Mouse (Mus musculus): ENCODE results near the gene Fam149a.

The Fam149a gene

GRCm38 (mm10) chr8:45381963-45382347, at the start of gene Fam149a:
Gene Fam149a (minus strand): TSS chr8:45382291.
- DNase-seq (ENCODE audit: extremely low spot score, low read depth, low spot score): no peak

DNA sequence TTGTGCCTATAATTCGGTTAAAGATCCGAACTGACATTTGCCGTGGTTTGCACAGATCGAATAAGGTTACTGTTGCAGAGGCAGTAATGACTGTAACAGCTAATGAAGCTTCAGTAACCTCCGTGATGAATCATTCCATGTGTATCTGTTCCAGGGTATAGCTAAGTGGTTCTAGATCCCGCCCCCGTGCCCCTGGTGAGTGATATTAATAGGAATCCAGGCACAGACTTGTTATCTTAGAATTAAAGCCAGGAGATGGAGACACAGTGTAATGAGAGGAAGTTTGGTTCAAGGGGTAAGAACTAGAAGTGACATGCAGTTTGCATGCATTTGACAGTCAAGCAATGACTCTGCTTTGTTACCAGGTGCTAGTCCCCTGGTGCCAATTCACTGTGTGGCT, 38.1 kb upstream of the Fam149a start:
- DNase-seq (ENCODE audit: extremely low spot score, low read depth, low spot score): no peak

GRCm38 (mm10) chr8:45414965-45415364, 32.9 kb upstream of the Fam149a start:
- DNase-seq (ENCODE audit: extremely low spot score, low read depth, low spot score): no peak

DNA sequence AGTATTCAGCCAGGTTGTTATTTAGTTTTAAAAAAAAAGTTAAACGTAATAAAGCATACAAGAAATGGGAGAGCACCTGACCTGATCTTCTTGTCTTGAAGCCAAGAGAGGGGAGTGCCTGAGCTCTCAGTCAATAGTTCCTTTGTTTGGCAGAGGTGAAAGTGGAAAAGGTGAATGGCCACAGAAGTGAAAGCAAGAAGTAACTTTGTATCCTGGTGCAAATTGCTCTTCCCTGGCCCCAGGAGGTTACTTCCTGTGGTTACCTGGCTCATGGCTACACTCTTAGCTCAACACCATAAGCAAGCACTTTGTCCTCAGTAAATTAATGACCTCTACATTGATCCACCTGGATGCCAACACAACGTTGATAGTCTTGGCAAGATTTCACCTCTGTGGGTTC, 28.8 kb upstream of the Fam149a start, which contains the start of gene Tlr3:
Gene Tlr3 (minus strand): TSS at position 199 of the 400 bp plus-strand sequence.
- DNase-seq (ENCODE audit: extremely low spot score, low read depth, low spot score): no peak

- DNase-seq (ENCODE audit: extremely low spot score, low read depth, low spot score): peak; percentile 22
Observed at GRCm38 (mm10) chr8:45410146-45410880, 28.2 kb upstream of the Fam149a start.

DNA sequence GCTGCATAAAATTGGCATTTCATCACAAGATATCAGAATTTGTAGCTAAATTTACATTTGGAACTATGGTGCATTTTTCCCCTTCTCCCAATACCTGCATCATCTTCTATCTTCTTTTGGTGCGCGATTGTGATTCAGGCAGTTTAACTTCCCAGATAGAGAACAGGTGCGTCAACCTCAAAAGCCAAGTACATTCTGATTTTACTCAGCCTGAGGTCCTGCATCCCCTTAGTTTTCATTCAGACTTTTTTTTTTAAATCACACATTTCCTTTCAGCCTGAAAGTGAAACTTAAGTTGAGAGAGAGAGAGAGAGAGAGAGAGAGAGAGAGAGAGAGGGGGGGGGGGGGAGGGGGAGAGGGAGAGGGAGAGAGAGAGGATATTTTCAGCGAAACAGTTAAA, 27.6 kb upstream of the Fam149a start:
- DNase-seq (ENCODE audit: extremely low spot score, low read depth, low spot score): no peak

- no peak for DNase-seq (ENCODE audit: extremely low spot score, low read depth, low spot score)
Observed at GRCm38 (mm10) chr8:45383250-45383649, 1.2 kb upstream of the Fam149a start.

GRCm38 (mm10) chr8:45381075-45381962, 772 bp downstream of the Fam149a start:
- DNase-seq (ENCODE audit: extremely low spot score, low read depth, low spot score): no peak

DNA sequence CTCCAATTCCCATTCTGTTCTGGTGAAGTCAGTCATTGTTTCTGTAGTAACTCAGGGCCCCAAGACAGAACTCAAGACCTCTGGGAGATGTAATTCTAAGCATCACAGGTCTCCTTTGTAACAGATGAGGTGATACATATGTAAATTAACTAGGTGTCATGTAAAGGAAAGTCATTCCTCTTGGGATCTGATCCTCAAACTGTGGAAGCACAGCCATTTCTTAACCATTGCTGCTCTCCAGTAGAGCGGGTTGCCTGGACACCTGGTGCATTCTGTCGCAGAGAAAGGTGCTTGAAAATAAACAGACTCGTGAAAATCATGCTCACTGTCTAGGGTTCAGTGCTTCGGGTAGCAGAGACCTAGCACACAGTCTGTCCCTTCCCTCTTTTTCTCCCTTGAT, 1.5 kb downstream of the Fam149a start:
- no peak for DNase-seq (ENCODE audit: extremely low spot score, low read depth, low spot score)

GRCm38 (mm10) chr8:45374071-45374470, 8.0 kb downstream of the Fam149a start:
- DNase-seq (ENCODE audit: extremely low spot score, low read depth, low spot score): no peak

DNA sequence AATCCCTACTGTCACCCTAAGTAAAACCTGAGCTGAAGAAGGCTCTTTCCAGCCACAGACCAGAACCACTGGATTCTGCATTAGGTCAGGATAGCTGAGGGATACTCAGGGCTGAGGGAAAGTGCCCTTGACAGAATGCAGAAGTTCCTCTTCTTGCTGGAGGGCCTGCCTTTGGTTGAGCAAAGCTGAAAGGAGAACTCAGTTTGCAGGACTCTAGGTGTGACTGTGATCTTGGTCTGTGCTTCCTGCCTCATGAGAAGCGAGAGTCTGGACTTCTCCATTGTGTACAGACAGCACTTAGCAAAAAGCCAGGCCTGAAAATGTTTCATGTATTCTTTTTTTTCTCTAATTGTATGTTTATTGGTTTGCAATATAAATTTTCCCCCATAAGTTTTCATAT, 14.9 kb downstream of the Fam149a start:
- DNase-seq (ENCODE audit: extremely low spot score, low read depth, low spot score): no peak

- DNase-seq (ENCODE audit: extremely low spot score, low read depth, low spot score): no peak
Observed at GRCm38 (mm10) chr8:45363220-45363619, 18.9 kb downstream of the Fam149a start.

GRCm38 (mm10) chr8:45362323-45362722, 19.8 kb downstream of the Fam149a start:
- no peak for DNase-seq (ENCODE audit: extremely low spot score, low read depth, low spot score)

- no peak for DNase-seq (ENCODE audit: extremely low spot score, low read depth, low spot score)
Observed at GRCm38 (mm10) chr8:45359091-45359605, 22.9 kb downstream of the Fam149a start.

- DNase-seq (ENCODE audit: extremely low spot score, low read depth, low spot score): no peak
Observed at GRCm38 (mm10) chr8:45358132-45358918, 23.8 kb downstream of the Fam149a start.

DNA sequence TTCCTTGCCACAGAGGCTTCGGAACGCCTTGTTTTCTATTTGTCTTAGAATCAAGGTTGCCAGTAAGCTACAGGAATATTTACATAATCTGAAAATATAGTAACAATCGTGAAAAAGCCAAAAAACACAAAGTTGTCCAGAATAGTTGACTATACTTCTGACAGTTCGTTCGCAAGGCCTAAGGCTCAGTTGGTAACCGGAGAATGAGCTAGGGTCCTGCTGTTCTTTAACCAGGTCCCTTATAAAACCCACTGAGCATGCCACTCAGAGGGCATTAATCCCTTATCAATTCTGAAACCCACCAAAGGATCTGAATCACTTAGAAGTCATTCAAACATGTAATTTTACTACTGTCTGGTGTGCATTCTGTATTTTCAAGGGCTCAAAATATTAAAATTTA, 26.3 kb downstream of the Fam149a start:
- no peak for DNase-seq (ENCODE audit: extremely low spot score, low read depth, low spot score)

- peak; percentile 89 for DNase-seq (ENCODE audit: extremely low spot score, low read depth, low spot score)
Observed at GRCm38 (mm10) chr8:45345031-45345430, 37.1 kb downstream of the Fam149a start.

DNA sequence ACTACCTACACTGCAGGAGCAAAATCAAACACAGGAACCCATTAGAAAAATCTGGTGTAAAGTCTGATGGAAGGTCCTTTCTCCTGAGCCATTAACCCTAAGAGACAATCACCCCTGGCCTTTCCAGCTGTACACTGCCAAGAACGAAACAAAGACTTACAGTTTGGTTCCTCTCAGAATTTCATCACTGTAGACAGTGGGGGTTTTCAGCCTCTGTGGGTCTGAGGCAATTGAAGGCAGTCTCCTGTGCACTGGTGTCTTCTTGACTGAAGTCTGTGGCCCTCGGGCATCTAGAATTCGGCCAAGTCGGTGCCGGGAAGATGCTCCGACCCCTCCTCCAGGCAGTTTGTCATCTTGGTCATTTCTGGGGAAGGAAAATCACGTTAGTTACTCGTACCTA, 37.8 kb downstream of the Fam149a start:
- DNase-seq (ENCODE audit: extremely low spot score, low read depth, low spot score): no peak

GRCm38 (mm10) chr8:45341630-45342628, 40.2 kb downstream of the Fam149a start:
- DNase-seq (ENCODE audit: extremely low spot score, low read depth, low spot score): no peak

GRCm38 (mm10) chr8:45333493-45333892, 48.6 kb downstream of the Fam149a start:
- DNase-seq (ENCODE audit: extremely low spot score, low read depth, low spot score): no peak
